Mouse (Mus musculus) megakaryocyte, adult 5-6 weeks (primary cell): ENCODE measurements around the gene Cwh43. TPM values are rescaled to one million over a fixed set of nuclear protein-coding genes. Genes with fewer than 3 reads are reported as not detected.

Experiments used
- ATAC-seq: 2 replicates; pipeline ENCODE4 v1.8.0; 2016; ENCODE audit warnings: mild to moderate bottlenecking, inconsistent platforms; ENCODE audit not compliant: poor library complexity, severe bottlenecking
- total RNA-seq, 2 experiments: library from RNA; stranded (forward) in 1 of 2; stranded (reverse) in 1 of 2; fragments of 153-499, 151-499 nt in 1 of 2; fragments of 221-1000, 200-1000 nt in 1 of 2; gene quantifications; 2 replicates each; pipeline versions ENCODE4 v1.2.3 to v1.2.4; 2015 to 2017

Cwh43 gene
- total RNA-seq, 2 experiments from 2014 or later, result not detected

DNA sequence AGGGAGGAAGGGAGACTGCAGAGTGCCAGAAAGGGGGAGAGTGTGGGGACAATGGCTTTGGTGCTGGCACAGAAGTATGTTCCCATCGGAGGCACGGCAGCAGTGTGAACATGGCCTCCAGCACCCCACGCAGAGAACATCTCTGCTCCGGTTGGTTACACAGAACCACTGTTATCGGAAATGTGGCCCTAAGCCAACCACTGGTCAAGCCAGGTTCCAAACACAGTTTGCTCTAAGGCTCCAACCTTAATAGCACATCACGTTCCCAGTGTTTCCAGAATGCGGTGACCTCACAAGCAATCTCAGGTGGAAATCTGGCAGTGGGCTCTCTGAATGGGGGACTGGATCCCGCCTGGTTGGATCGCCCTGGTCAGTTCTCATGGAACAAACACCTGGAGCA, 12.8 kb upstream of the Cwh43 start:
- ATAC-seq, result no peak

DNA sequence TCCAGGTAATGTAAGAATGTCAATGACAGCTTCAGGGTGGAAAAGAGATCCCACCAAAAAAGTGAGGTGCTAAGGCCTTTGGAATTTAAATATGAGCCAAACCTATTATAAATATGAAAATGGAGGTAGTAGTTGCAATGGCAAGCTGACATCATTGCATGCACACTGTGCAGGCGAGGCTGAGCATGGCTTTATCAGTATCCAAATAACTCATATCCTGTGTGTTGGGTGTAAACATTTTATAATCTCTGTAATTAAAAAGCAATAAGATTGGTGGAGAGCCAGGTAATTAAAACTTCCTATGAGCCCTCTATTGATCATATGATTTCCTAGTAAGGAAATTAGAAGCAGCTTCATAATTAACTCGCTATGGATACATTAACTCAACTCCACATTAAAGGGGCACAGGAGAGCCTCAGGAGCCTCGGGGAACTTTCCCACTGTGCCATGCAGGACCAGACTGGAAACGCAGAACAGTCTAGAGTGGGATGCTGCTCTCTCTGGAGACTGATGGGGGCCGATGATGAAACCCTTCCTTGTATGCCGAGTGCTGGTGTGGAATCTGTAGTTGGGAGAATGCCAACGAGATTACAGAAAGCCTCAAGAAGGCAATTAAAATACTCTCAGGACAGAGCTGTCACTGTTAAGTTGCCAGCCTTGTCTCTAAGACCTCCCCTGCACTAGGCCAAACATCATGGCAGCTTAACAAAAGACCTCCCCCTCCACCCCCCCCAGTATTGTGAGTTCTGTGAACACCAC, 5.9 kb upstream of the Cwh43 start:
- no peak for ATAC-seq

- no peak for ATAC-seq
Measured at GRCm38 (mm10) chr5:73401341-73401740, 4.5 kb upstream of the Cwh43 start.

- no peak for ATAC-seq
Measured at GRCm38 (mm10) chr5:73402911-73403310, 3.0 kb upstream of the Cwh43 start.

DNA sequence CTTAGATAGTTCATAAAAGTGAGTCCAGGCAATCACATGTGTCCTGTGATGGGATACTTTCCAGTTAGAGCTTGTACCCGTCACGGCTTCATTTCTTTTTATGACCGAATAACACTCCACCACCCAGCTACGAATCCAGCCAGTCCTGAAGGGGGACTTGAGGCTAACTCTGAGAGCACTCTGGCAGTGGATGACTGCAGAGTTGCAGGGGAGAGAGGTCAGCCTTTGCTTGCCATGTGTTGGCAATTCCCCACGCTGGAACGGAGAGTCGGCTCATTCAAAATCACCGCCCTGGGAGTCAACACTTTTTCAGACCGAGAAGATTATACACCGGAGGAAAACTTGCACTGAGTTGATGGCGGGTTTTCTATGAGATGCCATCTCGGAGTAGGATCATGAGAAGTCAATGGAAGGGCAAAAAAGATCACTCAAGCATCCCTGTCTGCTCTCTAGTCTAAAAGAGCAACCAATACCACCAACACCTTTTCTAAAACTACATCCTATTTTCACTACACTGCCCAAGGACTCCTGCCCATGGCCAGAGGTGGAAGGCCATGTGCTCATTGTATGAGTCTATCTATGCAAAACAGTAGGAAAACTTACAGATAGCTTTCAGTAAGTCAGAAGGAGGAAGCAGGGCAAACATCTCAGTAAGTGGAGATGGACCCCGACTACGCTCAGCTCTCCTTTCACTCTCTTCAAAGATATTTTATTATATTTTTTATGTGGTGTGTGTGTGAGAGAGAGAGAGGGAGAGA, 2.4 kb upstream of the Cwh43 start:
- no peak for ATAC-seq

- no peak for ATAC-seq
Measured at GRCm38 (mm10) chr5:73404790-73405189, 1.1 kb upstream of the Cwh43 start.

- ATAC-seq, result no peak
Measured at GRCm38 (mm10) chr5:73406861-73407260, 986 bp downstream of the Cwh43 start.

DNA sequence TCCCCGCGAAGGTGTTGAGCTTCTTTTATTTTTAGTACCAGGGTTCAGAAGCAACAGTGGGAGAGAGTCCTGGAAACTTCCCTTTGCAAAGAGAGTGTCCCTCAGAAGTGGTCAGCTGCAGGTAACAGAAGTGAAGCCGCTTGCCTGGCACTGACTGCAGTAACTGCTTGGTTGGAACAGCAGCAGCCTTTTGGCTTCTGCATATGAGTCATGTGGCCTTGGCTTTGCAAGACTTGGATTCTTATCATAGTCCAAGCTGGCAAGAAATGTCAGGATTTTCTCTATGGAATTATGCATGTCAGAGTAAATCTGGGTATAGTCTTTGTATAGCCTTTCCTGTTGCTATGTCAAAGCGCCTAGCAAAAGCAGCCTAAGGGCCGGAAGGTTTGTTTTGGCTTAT, 4.1 kb downstream of the Cwh43 start:
- no peak for ATAC-seq

DNA sequence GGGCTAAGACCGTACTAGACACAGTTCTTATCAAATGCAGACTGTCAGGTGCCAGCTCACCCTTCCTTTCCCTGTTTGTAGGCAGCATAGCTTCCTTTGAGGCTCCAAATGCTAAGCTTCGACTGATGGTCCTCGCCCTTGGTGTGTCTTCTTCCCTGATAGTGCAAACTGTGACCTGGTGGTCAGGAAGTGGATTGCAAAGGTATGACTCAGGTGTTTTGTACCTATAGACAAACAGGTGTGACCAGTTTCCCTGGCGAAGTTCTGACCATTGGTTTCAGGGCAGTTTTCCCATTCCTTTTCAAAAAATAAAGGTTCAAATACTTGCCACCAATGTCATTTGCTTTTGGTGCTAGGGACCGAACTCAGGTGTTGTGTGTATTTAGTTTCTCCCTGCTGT, 5.9 kb downstream of the Cwh43 start:
- ATAC-seq, result no peak

GRCm38 (mm10) chr5:73414172-73414571, 8.3 kb downstream of the Cwh43 start:
- no peak for ATAC-seq

DNA sequence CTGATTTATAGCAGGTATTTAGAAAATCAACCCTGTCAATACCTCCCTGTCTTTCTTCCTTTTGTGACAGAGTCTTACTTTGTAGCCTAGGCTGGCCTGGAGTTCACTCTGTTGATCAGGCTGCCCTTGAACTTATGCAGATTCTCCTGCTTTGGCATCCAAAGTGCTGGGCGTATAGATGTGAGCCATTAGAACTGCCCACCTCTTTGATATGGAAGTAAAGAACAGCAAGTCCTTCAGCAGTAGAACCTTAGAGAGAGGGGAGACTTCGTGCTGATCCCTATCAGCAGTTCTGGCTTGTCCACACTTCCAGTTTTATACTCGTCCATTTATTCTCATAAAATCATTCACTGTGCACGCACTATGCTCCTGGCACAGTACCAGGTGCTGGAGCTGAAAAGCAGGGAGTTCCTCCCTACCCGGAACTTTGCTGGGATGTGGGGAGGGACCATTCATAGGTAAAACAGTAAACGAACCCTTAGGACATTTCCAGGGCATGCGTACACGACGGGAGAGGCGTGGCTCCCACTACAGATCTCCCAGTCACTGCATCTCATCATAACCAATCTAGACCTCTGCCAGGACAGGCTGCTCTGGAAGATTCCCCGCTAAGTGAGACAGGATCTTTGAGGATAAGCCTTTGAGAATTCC, 13.3 kb downstream of the Cwh43 start:
- no peak for ATAC-seq

DNA sequence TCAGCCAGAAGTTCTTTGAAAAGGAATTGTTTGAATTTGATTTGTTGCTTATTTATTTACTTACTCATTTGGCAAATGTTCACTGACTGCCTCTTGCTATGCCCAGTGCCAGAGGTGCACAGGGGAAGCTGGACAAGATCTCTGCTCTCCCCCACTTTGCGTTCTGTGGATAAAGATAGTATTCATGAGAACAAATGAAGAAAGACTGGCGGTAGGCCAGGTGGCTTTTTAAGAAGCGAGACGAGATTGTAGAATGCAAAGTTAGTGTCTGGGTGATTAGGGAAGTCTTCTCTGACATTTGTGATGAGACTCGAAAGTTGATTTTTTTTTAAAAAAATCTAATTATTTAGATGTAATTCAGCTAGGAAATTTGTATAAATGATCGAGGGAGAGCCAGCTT, 20.9 kb downstream of the Cwh43 start:
- ATAC-seq, result no peak

DNA sequence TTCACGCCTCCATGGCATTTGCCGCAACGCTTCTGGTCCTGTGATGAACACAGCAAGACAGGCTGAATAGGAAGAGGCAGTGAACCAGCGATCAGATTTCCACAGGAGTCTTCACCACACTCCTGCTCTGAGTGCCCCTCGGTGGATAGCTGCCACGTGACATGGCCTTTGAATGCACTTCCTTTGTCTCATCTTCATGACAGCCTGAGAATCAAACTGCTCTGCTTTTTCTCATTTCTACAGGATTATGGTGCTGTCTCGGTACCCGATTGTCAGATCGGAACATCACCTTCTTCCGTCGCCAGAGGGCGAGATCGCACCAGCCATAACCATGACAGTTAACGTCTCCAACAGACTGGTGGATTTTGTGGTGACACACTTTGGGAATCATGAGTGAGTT, 25.7 kb downstream of the Cwh43 start:
- no peak for ATAC-seq

GRCm38 (mm10) chr5:73432805-73433204, 26.9 kb downstream of the Cwh43 start:
- ATAC-seq, result no peak

DNA sequence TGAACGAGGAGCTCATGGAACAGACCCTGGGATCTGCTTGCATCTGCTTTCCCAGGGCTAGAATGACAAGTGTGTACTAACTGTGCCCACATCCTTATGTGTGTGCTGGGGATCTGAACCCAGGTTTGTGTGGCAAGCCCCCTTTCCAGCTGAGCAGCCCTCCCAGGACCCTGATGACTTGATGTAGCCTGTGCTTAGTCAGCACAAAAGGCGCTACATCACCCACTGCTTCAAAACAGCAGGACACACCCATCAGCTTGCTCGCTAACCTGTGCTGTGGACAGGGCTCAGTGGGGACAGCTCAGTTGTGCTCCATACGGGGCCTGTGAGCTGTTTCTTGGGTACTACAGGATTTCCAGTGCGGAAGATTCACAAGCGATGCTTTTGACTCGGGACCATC, 28.9 kb downstream of the Cwh43 start:
- ATAC-seq, result no peak

- ATAC-seq, result no peak
Measured at GRCm38 (mm10) chr5:73442176-73442575, 36.3 kb downstream of the Cwh43 start.

DNA sequence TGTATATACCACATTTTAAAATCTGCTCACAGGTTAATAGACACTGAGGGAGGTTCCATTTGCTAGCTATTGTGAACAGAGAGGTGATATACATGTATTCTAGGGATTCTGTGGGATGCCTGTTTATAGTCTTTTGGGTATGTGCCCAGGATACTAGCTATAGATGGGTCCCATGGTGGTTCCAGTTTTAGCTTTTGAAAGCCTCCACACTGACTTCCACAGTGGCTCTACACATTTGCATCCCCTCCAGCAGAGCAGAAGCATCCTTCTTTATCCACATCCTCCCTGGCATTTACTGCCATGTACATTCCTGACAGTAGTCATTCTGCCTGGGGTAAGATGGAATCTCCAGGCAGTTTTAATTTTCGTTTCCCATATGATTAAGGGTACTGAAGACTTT, 44.4 kb downstream of the Cwh43 start:
- no peak for ATAC-seq

GRCm38 (mm10) chr5:73454502-73455306, 48.8 kb downstream of the Cwh43 start:
- no peak for ATAC-seq

- no peak for ATAC-seq
Measured at GRCm38 (mm10) chr5:73455307-73455687, 49.4 kb downstream of the Cwh43 start.

DNA sequence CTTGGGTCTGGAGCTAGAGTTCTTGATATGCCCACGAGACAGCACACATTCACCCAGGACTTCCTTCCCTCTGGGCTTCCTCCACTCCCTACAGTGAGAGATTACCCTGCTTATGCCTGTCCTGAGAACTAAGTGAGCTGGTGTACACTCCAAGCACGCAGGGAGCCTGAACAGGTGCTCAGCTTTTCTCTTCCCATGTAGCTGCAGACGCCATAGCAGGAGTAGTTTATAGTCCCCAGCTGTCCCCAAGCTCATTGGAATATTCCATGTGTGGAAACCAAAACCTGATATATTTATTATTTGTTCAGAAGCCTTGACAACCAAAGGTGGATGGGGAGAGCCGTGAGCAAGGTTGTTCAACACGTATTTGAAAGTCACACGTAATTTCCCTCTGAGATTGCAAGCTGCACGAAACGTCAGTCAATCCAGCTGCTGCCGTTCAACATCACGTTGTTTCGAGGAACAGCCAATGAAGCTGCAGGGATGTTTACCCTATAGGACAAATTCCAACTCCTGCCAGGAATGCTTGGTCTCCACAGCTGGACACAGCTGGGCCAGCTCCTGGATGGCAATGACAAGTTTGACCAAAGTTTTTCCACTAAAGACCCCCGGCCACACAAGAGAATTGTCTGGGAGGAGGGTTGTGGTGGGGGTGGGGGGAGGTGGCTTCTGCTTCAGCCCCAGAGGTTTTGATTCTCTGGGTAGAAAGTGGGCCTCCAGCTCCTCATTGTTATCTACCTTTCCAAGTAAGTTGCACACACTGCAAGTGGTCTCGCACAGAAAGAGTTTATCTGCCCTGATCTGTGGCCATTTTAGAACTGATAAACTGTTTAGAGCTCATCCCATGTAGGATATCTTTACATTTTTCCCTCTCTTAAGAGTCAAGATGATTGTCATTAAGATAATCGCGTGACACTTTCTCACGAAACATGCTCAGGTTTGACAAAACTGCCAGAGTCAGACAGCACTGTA, 62.9 kb downstream of the Cwh43 start:
- no peak for ATAC-seq
